Mouse (Mus musculus): Measurements from ENCODE around the gene Gabpb2. TPM values are rescaled to one million over a fixed set of nuclear protein-coding genes. Genes with fewer than 3 reads are reported as not detected.

Gabpb2 gene
- total and polyA plus RNA-seq, 2 experiments from 2014 or later, result 1.6 to 6.5 TPM

DNA sequence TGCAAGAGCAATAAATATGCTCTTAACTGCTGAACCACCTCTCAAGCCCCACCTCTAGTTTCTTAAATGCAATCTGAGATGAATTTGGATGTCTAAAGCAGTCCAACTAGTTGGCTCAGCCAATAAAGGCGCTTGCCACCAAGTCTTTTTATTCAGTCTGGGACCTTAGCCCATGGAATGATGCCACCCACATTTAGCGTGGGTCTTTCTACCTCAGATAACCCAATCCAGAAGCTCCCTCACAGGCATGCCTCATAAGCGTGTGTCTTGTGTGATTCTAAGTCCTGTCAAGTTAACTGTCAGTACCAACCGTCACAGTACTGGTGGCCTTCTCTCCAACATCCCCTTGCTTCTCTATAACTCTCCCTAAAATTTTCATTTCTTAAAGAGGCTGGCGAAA is 38.8 kb downstream of the Gabpb2 start:
- Histone ChIP-seq H3K4me1 (ENCODE audit: insufficient read depth, low read length) (no peaks in the 10 kb centered on the region), H3K9me3 (ENCODE audit: low read length) (no peaks in the 10 kb centered on the region), H3K4me2 (ENCODE audit: low read depth, low read length, poor library complexity, severe bottlenecking) (no peak overlapping the region), H3K4me3 (ENCODE audit: low read depth, low read length) (no peak overlapping the region), H3K27me3 (ENCODE audit: insufficient read depth, low read length) (no peaks in the 10 kb centered on the region), H3K9ac (replicated peaks; ENCODE audit: low read length, poor library complexity, severe bottlenecking) (no peak overlapping the region), H3K36me3 (ENCODE audit: insufficient read depth, low read length) (no peaks in the 10 kb centered on the region), H3K27ac (ENCODE audit: low read depth, low read length) (no peak overlapping the region)
- WGBS, result 89% methylated on average over 5 of the region's 5 CpGs
- no peak for TF ChIP-seq CTCF (IDR thresholded peaks at IDR 0.05)
- DNase-seq (ENCODE audit: low spot score) (no peak), ATAC-seq (ENCODE audit: low FRiP score) (no peak)

- Histone ChIP-seq H3K9ac (replicated peaks; ENCODE audit: low read length, poor library complexity, severe bottlenecking) (no peak overlapping the region), H3K36me3 (ENCODE audit: insufficient read depth, low read length) (peaks cover 5% of the 10 kb centered on the region), H3K4me3 (ENCODE audit: low read depth, low read length) (no peak overlapping the region), H3K9me3 (ENCODE audit: low read length) (no peaks in the 10 kb centered on the region), H3K4me2 (ENCODE audit: low read depth, low read length, poor library complexity, severe bottlenecking) (no peak overlapping the region), H3K27ac (ENCODE audit: low read depth, low read length) (no peak overlapping the region), H3K4me1 (ENCODE audit: insufficient read depth, low read length) (no peaks in the 10 kb centered on the region), H3K27me3 (ENCODE audit: insufficient read depth, low read length) (no peaks in the 10 kb centered on the region)
- ATAC-seq (ENCODE audit: low FRiP score), result no peak
- 83% methylated on average over 6 of the region's 6 CpGs for WGBS
- no peak for TF ChIP-seq CTCF (IDR thresholded peaks at IDR 0.05)
- no peak for DNase-seq (ENCODE audit: low spot score)
These were observed 40.1 kb downstream of the Gabpb2 start for GRCm38 (mm10) chr3:95177583-95177982.

- peaks cover 15% of the 10 kb centered on the region for H3K36me3 ChIP-seq (ENCODE audit: insufficient read depth, low read length)
- no peak for ATAC-seq (ENCODE audit: low FRiP score)
- H3K27me3 ChIP-seq (ENCODE audit: insufficient read depth, low read length), result no peaks in the 10 kb centered on the region
- H3K9me3 ChIP-seq (ENCODE audit: low read length), result no peaks in the 10 kb centered on the region
- DNase-seq (ENCODE audit: low spot score), result no peak
- WGBS, result 62% methylated on average over 3 of the region's 3 CpGs
- no peaks in the 10 kb centered on the region for H3K4me1 ChIP-seq (ENCODE audit: insufficient read depth, low read length)
- H3K4me2 ChIP-seq (ENCODE audit: low read depth, low read length, poor library complexity, severe bottlenecking), result no peak overlapping the region
- no peak overlapping the region for H3K9ac ChIP-seq (replicated peaks; ENCODE audit: low read length, poor library complexity, severe bottlenecking)
- no peak overlapping the region for H3K27ac ChIP-seq (ENCODE audit: low read depth, low read length)
- TF ChIP-seq CTCF (IDR thresholded peaks at IDR 0.05), result no peak
- H3K4me3 ChIP-seq (ENCODE audit: low read depth, low read length), result no peak overlapping the region
These were observed 41.2 kb downstream of the Gabpb2 start for GRCm38 (mm10) chr3:95176500-95176899.

GRCm38 (mm10) chr3:95174011-95174592 is 43.6 kb downstream of the Gabpb2 start:
- WGBS, result 12% methylated on average over 16 of the region's 16 CpGs
- H3K36me3 ChIP-seq (ENCODE audit: insufficient read depth, low read length), result peaks cover 39% of the 10 kb centered on the region
- ATAC-seq (ENCODE audit: low FRiP score), result peak; percentile 41
- 0 out of 2 replicates have a peak overlapping the region, but pooled peaks have one; percentile 28 for H3K27ac ChIP-seq (ENCODE audit: low read depth, low read length)
- peak overlapping the region; percentile 30; the same call in 1 of the 2 replicates for H3K4me2 ChIP-seq (ENCODE audit: low read depth, low read length, poor library complexity, severe bottlenecking)
- TF ChIP-seq CTCF (IDR thresholded peaks at IDR 0.05), result peak; percentile 86
- no peaks in the 10 kb centered on the region for H3K4me1 ChIP-seq (ENCODE audit: insufficient read depth, low read length)
- no peak overlapping the region for H3K9ac ChIP-seq (replicated peaks; ENCODE audit: low read length, poor library complexity, severe bottlenecking)
- H3K9me3 ChIP-seq (ENCODE audit: low read length), result no peaks in the 10 kb centered on the region
- no peaks in the 10 kb centered on the region for H3K27me3 ChIP-seq (ENCODE audit: insufficient read depth, low read length)
- DNase-seq (ENCODE audit: low spot score), result peak; percentile 81
- no peak overlapping the region for H3K4me3 ChIP-seq (ENCODE audit: low read depth, low read length)

GRCm38 (mm10) chr3:95173256-95173949 is 44.3 kb downstream of the Gabpb2 start:
- 0 out of 2 replicates have a peak overlapping the region, but pooled peaks have one; percentile 28 for H3K27ac ChIP-seq (ENCODE audit: low read depth, low read length)
- H3K9ac ChIP-seq (replicated peaks; ENCODE audit: low read length, poor library complexity, severe bottlenecking), result peak overlapping the region; percentile 42; the same call in 1 of the 2 replicates
- H3K4me1 ChIP-seq (ENCODE audit: insufficient read depth, low read length), result no peaks in the 10 kb centered on the region
- TF ChIP-seq CTCF (IDR thresholded peaks at IDR 0.05), result no peak
- H3K4me2 ChIP-seq (ENCODE audit: low read depth, low read length, poor library complexity, severe bottlenecking), result peak overlapping the region; percentile 30
- H3K4me3 ChIP-seq (ENCODE audit: low read depth, low read length), result peak overlapping the region; percentile 18; the same call in 1 of the 2 replicates
- no peak for DNase-seq (ENCODE audit: low spot score)
- no peaks in the 10 kb centered on the region for H3K9me3 ChIP-seq (ENCODE audit: low read length)
- peak; percentile 24; the same call in 1 of the 2 replicates for ATAC-seq (ENCODE audit: low FRiP score)
- WGBS, result 12% methylated on average over 57 of the region's 58 CpGs
- H3K36me3 ChIP-seq (ENCODE audit: insufficient read depth, low read length), result peaks cover 46% of the 10 kb centered on the region
- no peaks in the 10 kb centered on the region for H3K27me3 ChIP-seq (ENCODE audit: insufficient read depth, low read length)
